Mouse (Mus musculus) megakaryocyte progenitor cell, adult 5-6 weeks (primary cell): ENCODE data around the gene Mmp20. TPM values are rescaled to one million over a fixed set of nuclear protein-coding genes. Genes with fewer than 3 reads are reported as not detected.

Experiments
- ATAC-seq: replicated peaks from 2 replicates; pipeline ENCODE4 v1.8.0; 2016; ENCODE audit warnings: mild to moderate bottlenecking, moderate TSS enrichment, inconsistent platforms; ENCODE audit not compliant: poor library complexity
- total RNA-seq, 2 experiments: library from RNA; stranded (forward) in 1 of 2; stranded (reverse) in 1 of 2; fragments of 157-497, 149-512 nt in 1 of 2; fragments of 200-1000 nt in 1 of 2; gene quantifications; 2 replicates each; pipeline versions ENCODE4 v1.2.3 to v1.2.4; 2015 to 2017

The Mmp20 gene
- total RNA-seq, 2 experiments from 2014 or later, result not detected

- peak; percentile 96 for ATAC-seq
These were observed 58.0 kb downstream of the Mmp20 start for GRCm38 (mm10) chr9:7686024-7686423.

- no peak for ATAC-seq
These were observed 61.8 kb downstream of the Mmp20 start for GRCm38 (mm10) chr9:7689799-7690198.

GRCm38 (mm10) chr9:7691790-7692189 is 63.8 kb downstream of the Mmp20 start, which contains the start of gene Mmp7:
TSS of gene Mmp7 (plus strand) at chr9:7692090.
- peak; percentile 11; the same call in 1 of the 2 replicates for ATAC-seq

GRCm38 (mm10) chr9:7693961-7694360 is 65.9 kb downstream of the Mmp20 start:
- ATAC-seq, result no peak

- no peak for ATAC-seq
These were observed 67.6 kb downstream of the Mmp20 start for GRCm38 (mm10) chr9:7695646-7696045.

GRCm38 (mm10) chr9:7708698-7709097 is 80.7 kb downstream of the Mmp20 start:
- no peak for ATAC-seq

- no peak for ATAC-seq
These were observed 83.2 kb downstream of the Mmp20 start for GRCm38 (mm10) chr9:7711196-7711595.

GRCm38 (mm10) chr9:7714062-7714907 is 86.3 kb downstream of the Mmp20 start:
- ATAC-seq, result peak; percentile 94

GRCm38 (mm10) chr9:7714908-7715175 is 86.8 kb downstream of the Mmp20 start:
- no peak for ATAC-seq

- ATAC-seq, result no peak
These were observed 93.5 kb downstream of the Mmp20 start for GRCm38 (mm10) chr9:7721543-7721942.

Other genes with a start within 250 kb of the Mmp20 start
- not detected in 2 replicates for gene Mmp1b, start 240.2 kb upstream of the Mmp20 start, total RNA-seq (2015)
- gene Mmp1b, start 240.2 kb upstream of the Mmp20 start, total RNA-seq (2017), result not detected in 2 replicates
- not detected in 2 replicates for gene Mmp3, start 182.4 kb upstream of the Mmp20 start, total RNA-seq (2015)
- gene Mmp3, start 182.4 kb upstream of the Mmp20 start, total RNA-seq (2017), result not detected in 2 replicates
- gene Mmp10, start 125.9 kb upstream of the Mmp20 start, total RNA-seq (2015), result not detected in 2 replicates
- gene Mmp10, start 125.9 kb upstream of the Mmp20 start, total RNA-seq (2017), result not detected in 2 replicates
- 15.8 and 18.2 TPM in 2 replicates for gene Mmp8, start 69.8 kb upstream of the Mmp20 start, total RNA-seq (2015)
- 13.2 and 18.4 TPM in 2 replicates for gene Mmp8, start 69.8 kb upstream of the Mmp20 start, total RNA-seq (2017)
- not detected in 2 replicates for gene Mmp27, start 56.8 kb upstream of the Mmp20 start, total RNA-seq (2015)
- gene Mmp27, start 56.8 kb upstream of the Mmp20 start, total RNA-seq (2017), result 0.25 TPM in 1 of 2 replicates, not detected in the other
- not detected in 2 replicates for gene Mmp7, start 63.9 kb downstream of the Mmp20 start, total RNA-seq (2015)
- gene Mmp7, start 63.9 kb downstream of the Mmp20 start, total RNA-seq (2017), result not detected in 2 replicates
- gene Tmem123, start 135.8 kb downstream of the Mmp20 start, total RNA-seq (2015), result 121 and 124 TPM in 2 replicates
- 106 and 123 TPM in 2 replicates for gene Tmem123, start 135.8 kb downstream of the Mmp20 start, total RNA-seq (2017)
- 32.7 and 36.2 TPM in 2 replicates for gene Birc2, start 208.8 kb downstream of the Mmp20 start, total RNA-seq (2015)
- gene Birc2, start 208.8 kb downstream of the Mmp20 start, total RNA-seq (2017), result 34.1 and 40.0 TPM in 2 replicates
- gene Birc3, start 245.0 kb downstream of the Mmp20 start, total RNA-seq (2015), result 34.4 and 38.0 TPM in 2 replicates
- gene Birc3, start 245.0 kb downstream of the Mmp20 start, total RNA-seq (2017), result 25.5 and 31.8 TPM in 2 replicates